Mouse (Mus musculus) B cell, adult (primary cell): ENCODE results near the gene Carmil3. TPM values are rescaled to one million over a fixed set of nuclear protein-coding genes. Genes with fewer than 3 reads are reported as not detected.

Source experiments
- total RNA-seq: library from RNA; stranded (reverse); gene quantifications from 4 replicates; pipeline ENCODE4 v1.2.4, GENCODE M21; 2023; ENCODE audit not compliant: inconsistent age

Carmil3 gene
- 4.4 to 6.7 TPM (median 5.7 TPM) in 4 replicates for total RNA-seq

GRCm38 (mm10) chr14:55490361-55491201 is at the start of gene Carmil3:
Gene Carmil3 (plus strand): TSS chr14:55490651.

GRCm38 (mm10) chr14:55478651-55479599 is 11.5 kb upstream of the Carmil3 start, which contains the start of gene Dhrs4:
Gene Dhrs4 (plus strand): TSS chr14:55478758.

GRCm38 (mm10) chr14:55510125-55510731 is 19.8 kb downstream of the Carmil3 start, which contains the start of gene Cpne6:
Gene Cpne6 (plus strand): TSS chr14:55510445.

GRCm38 (mm10) chr14:55524785-55525184 is 34.3 kb downstream of the Carmil3 start, which contains the start of gene Nrl:
Gene Nrl (minus strand): TSS chr14:55524981.

GRCm38 (mm10) chr14:55540067-55540786 is 49.8 kb downstream of the Carmil3 start, which contains the start of gene Pck2:
Gene Pck2 (plus strand): TSS chr14:55540266.

Other genes with a start within 250 kb of the Carmil3 start
- gene Dhrs4, start 11.9 kb upstream of the Carmil3 start, total RNA-seq, result 19.5 to 36.7 TPM (median 22.7 TPM) in 4 replicates
- gene Cpne6, start 19.8 kb downstream of the Carmil3 start, total RNA-seq, result not detected in 4 replicates
- not detected in 4 replicates for gene Nrl, start 34.3 kb downstream of the Carmil3 start, total RNA-seq
- gene Pck2, start 49.6 kb downstream of the Carmil3 start, total RNA-seq, result 44.0 to 58.0 TPM (median 50.7 TPM) in 4 replicates
- 80.8 to 92.0 TPM (median 87.8 TPM) in 4 replicates for gene Dcaf11, start 69.4 kb downstream of the Carmil3 start, total RNA-seq
- 3.9 to 9.7 TPM (median 8.6 TPM) in 4 replicates for gene A730061H03Rik, start 69.8 kb downstream of the Carmil3 start, total RNA-seq
- not detected in 4 replicates for gene Fitm1, start 85.0 kb downstream of the Carmil3 start, total RNA-seq
- gene Psme1, start 87.5 kb downstream of the Carmil3 start, total RNA-seq, result 237 to 297 TPM (median 278 TPM) in 4 replicates
- gene Emc9, start 94.7 kb downstream of the Carmil3 start, total RNA-seq, result 4.8 to 8.4 TPM (median 7.1 TPM) in 4 replicates
- gene Psme2, start 100.5 kb downstream of the Carmil3 start, total RNA-seq, result 270 to 386 TPM (median 320 TPM) in 4 replicates
- gene Rnf31, start 101.1 kb downstream of the Carmil3 start, total RNA-seq, result 98.7 to 119 TPM (median 107 TPM) in 4 replicates
- 84.6 to 115 TPM (median 102 TPM) in 4 replicates for gene Irf9, start 112.9 kb downstream of the Carmil3 start, total RNA-seq
- 0.84 to 1.9 TPM (median 1.3 TPM) in 4 replicates for gene Rec8, start 127.4 kb downstream of the Carmil3 start, total RNA-seq
- 42.8 to 71.0 TPM (median 59.7 TPM) in 4 replicates for gene Ipo4, start 145.3 kb downstream of the Carmil3 start, total RNA-seq
- gene Gm49378, start 147.2 kb downstream of the Carmil3 start, total RNA-seq, result 1.2 to 6.3 TPM (median 3.5 TPM) in 4 replicates
- gene Tm9sf1, start 153.2 kb downstream of the Carmil3 start, total RNA-seq, result 43.5 to 50.3 TPM (median 46.2 TPM) in 4 replicates
- gene Tssk4, start 159.5 kb downstream of the Carmil3 start, total RNA-seq, result 2.7 to 3.3 TPM (median 3.2 TPM) in 4 replicates
- gene Mdp1, start 169.9 kb downstream of the Carmil3 start, total RNA-seq, result 48.6 to 57.5 TPM (median 51.4 TPM) in 4 replicates
- 21.8 to 29.4 TPM (median 27.7 TPM) in 4 replicates for gene Gmpr2, start 181.3 kb downstream of the Carmil3 start, total RNA-seq
- 173 to 208 TPM (median 188 TPM) in 4 replicates for gene Nedd8, start 181.5 kb downstream of the Carmil3 start, total RNA-seq
- 158 to 162 TPM (median 159 TPM) in 4 replicates for gene Tinf2, start 191.2 kb downstream of the Carmil3 start, total RNA-seq
- 1.2 to 3.0 TPM (median 1.2 TPM) in 4 replicates for gene Tgm1, start 223.3 kb downstream of the Carmil3 start, total RNA-seq
- gene Rabggta, start 231.6 kb downstream of the Carmil3 start, total RNA-seq, result 73.0 to 82.3 TPM (median 79.9 TPM) in 4 replicates